Mouse (Mus musculus) liver, embryonic 16.5 days (tissue): ENCODE data around the gene Apoh. TPM values are rescaled to one million over a fixed set of nuclear protein-coding genes. Genes with fewer than 3 reads are reported as not detected.
A peak's percentile ranks its signal among the peaks of the same experiment; 100 is the strongest.

Experiments
- ATAC-seq: fragments of 200-750 bp; cut with Nextera tagmentation; 2 replicates; pipeline ENCODE4 v1.8.0; 2017; ENCODE audit warnings: low read depth, mild to moderate bottlenecking, moderate number of reproducible peaks, moderate library complexity
- H3K27ac ChIP-seq: fragments of 300-500 bp; sonication (generic); 2 replicates; pipeline ENCODE4 v1.5.1; 2014; ENCODE audit warnings: mild to moderate bottlenecking, low read length
- H3K27me3 ChIP-seq: fragments of 300-500 bp; sonication (generic); 2 replicates; pipeline ENCODE4 v1.6.1; 2014; ENCODE audit warnings: low read depth, low read length, mixed read lengths; ENCODE audit not compliant: control insufficient read depth, insufficient read depth
- H3K36me3 ChIP-seq: fragments of 300-500 bp; sonication (generic); 2 replicates; pipeline ENCODE4 v1.6.1; 2014; ENCODE audit warnings: mild to moderate bottlenecking; ENCODE audit not compliant: control insufficient read depth, insufficient read depth
- H3K4me1 ChIP-seq: fragments of 300-500 bp; sonication (generic); 2 replicates; pipeline ENCODE4 v1.6.1; 2014; ENCODE audit warnings: low read depth, low read length, mixed read lengths; ENCODE audit not compliant: control insufficient read depth
- H3K4me2 ChIP-seq: fragments of 300-500 bp; sonication (generic); 2 replicates; pipeline ENCODE4 v1.6.1; 2014; ENCODE audit warnings: low read depth, low read length, mixed read lengths
- H3K4me3 ChIP-seq: fragments of 300-500 bp; sonication (generic); 2 replicates; pipeline ENCODE4 v1.5.1; 2014; ENCODE audit warnings: low read depth, mild to moderate bottlenecking, low read length
- H3K9ac ChIP-seq: fragments of 300-500 bp; sonication (generic); 2 replicates; pipeline ENCODE4 v1.6.1; 2014; ENCODE audit warnings: low read depth, low read length
- H3K9me3 ChIP-seq: fragments of 300-500 bp; sonication (generic); replicated peaks from 2 replicates; pipeline ENCODE4 v1.6.1; 2016; ENCODE audit warnings: low read length; ENCODE audit not compliant: control insufficient read depth
- WGBS: fragments of 180-500 bp; shearing (Covaris S2); extraction: QIAGEN DNeasy Blood & Tissue Kit; methylation state at CpG from one replicate; pipeline ENCODE4 v1.1.7; 2014; ENCODE audit not compliant: insufficient replicate concordance; 5-methylcytosine and 5-hydroxymethylcytosine counted together
- polyA plus RNA-seq: library from polyadenylated mRNA; unstranded; fragments of >200 nt; fragmentation: Nextera tagmentation; extraction: Ambion mirVana; gene quantifications from 2 replicates; pipeline ENCODE4 v1.2.1, GENCODE M21; 2015

Gene Apoh
- polyA plus RNA-seq, 1 experiment from 2014 or later, result 1,131 TPM

DNA sequence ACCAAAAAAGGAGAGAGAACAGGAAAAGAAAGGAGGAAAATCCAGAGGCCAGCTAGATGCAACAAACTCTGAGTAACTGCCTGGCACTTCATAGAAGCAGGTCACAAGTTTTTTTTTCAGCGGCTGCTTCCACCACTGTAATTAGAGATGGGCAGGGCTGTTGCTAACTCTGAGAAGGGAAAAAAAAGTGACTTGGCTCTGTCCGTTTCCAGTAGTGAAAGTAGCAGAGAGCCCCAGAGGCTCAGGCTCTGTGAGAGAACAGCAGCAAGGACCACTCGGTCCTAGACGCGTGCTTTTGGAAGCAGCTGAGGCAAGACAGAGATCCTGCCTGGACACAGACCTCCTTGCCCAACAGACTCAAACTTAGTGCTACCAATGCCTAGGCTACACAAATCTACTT, 6.7 kb upstream of the Apoh start:
- WGBS, result 55% methylated on average over 5 of the region's 5 CpGs
- no peak overlapping the region for H3K27ac ChIP-seq
- no peaks in the 10 kb centered on the region for H3K27me3 ChIP-seq
- no peaks in the 10 kb centered on the region for H3K36me3 ChIP-seq
- no peaks in the 10 kb centered on the region for H3K4me1 ChIP-seq
- H3K9ac ChIP-seq, result no peak overlapping the region
- no peak overlapping the region for H3K4me2 ChIP-seq
- no peak overlapping the region for H3K4me3 ChIP-seq
- no peak for ATAC-seq
- H3K9me3 ChIP-seq, result no peaks in the 10 kb centered on the region

DNA sequence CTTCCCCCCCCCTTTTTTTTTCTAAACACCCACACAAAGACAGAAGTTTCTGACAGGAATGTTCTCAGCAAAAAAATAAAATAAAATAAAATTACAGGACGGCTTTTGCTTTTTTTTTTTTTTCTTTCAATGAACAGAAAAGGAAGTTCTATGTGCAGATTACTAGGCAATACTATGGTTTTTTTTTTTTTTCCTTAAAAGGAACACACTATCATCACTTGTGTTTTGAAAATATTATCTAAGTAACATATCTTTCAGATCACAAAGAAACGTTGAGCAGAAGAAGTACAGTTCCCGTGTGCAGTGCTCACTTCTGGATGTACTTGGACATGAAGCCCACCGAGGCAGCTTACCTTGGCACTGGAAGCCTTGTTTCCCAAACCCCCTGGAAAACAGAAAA, 2.9 kb upstream of the Apoh start:
- Histone ChIP-seq H3K9ac (no peak overlapping the region), H3K4me2 (no peak overlapping the region), H3K27me3 (peaks cover 25% of the 10 kb centered on the region), H3K27ac (no peak overlapping the region), H3K4me1 (no peaks in the 10 kb centered on the region; the same call in 1 of the 2 replicates), H3K36me3 (no peaks in the 10 kb centered on the region), H3K9me3 (no peaks in the 10 kb centered on the region), H3K4me3 (no peak overlapping the region)
- ATAC-seq, result no peak
- 47% methylated on average over 4 of the region's 4 CpGs for WGBS

DNA sequence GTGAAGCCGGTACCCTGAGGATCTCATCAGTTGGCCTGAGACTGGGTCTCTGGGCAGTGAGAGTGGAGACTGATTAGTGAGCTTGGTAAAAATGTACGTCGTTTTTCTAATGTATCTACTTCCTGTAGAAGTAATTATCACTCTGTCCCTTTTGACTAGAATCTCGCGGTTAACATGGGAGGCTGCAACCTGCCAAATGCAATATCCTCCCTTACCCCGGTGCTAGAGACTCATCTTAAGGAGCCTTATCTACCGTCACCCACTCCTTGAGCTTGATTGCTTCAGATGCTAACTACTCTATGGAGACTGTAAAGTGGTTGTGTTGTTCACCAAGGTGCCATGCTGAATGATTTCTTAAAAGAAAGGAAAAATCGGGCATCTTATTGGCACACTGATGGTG, 1.4 kb upstream of the Apoh start:
- WGBS, result 18% methylated on average over 8 of the region's 8 CpGs
- no peak overlapping the region for H3K9ac ChIP-seq

DNA sequence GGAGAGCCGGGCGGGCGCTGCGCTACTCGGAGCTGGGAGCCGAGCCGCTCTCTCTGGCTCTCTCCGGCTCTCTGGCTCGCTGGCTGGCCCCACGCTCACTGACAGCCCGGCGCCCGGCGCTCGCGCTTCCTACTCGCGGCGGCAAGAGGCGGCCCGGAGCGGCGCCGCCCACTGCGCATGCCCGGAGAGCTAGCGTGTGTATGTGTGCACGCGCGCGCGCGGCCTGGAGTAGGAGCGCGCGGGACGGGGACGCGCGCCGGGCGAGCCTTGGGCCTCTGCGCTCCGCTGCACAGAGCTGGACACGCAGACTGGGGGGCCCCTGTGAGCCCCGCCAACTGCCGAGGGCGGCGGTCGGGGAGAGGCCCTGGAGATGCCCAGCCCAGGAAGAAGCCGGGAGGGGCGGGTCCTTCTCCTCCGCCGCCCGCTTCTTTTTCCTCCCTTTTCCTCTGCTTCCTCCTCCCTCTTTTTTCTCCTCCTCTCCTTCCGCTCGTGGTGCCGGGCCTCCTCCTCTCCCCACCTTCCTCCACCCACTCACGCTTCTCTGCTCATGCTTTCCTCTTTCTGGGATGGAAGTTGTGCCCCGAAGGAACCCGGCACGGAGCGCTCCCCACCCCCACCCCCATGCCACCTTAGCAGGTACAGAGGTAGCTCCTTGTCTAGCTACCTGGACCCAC, 772 bp downstream of the Apoh start, which contains the start of gene Prkca:
Prkca (minus strand) TSS at position 140 of the 674 bp plus-strand sequence.
- H3K9ac ChIP-seq, result peak within 1 kb of the TSS; percentile 62
- peak within 1 kb of the TSS; percentile 37; the same call in 1 of the 2 replicates for H3K27ac ChIP-seq
- peak within 1 kb of the TSS; percentile 70 for H3K4me3 ChIP-seq
- no peaks in the 10 kb centered on the region for H3K36me3 ChIP-seq
- peak; percentile 94 for ATAC-seq
- no peaks in the 10 kb centered on the region; the same call in 1 of the 2 replicates for H3K4me1 ChIP-seq
- peak within 1 kb of the TSS; percentile 81 for H3K4me2 ChIP-seq
- peaks cover 25% of the 10 kb centered on the region for H3K27me3 ChIP-seq
- under 1% methylated on average over 61 of the region's 63 CpGs for WGBS
- H3K9me3 ChIP-seq, result no peaks in the 10 kb centered on the region

More for the DNA sequence above, 1.4 kb upstream of the Apoh start:
- H3K27ac ChIP-seq, result no peak overlapping the region
- no peaks in the 10 kb centered on the region for H3K36me3 ChIP-seq
- no peaks in the 10 kb centered on the region for H3K9me3 ChIP-seq
- no peak for ATAC-seq
- H3K27me3 ChIP-seq, result peaks cover 25% of the 10 kb centered on the region
- no peak overlapping the region; the same call in 1 of the 2 replicates for H3K4me2 ChIP-seq
- no peaks in the 10 kb centered on the region; the same call in 1 of the 2 replicates for H3K4me1 ChIP-seq
- no peak overlapping the region for H3K4me3 ChIP-seq

DNA sequence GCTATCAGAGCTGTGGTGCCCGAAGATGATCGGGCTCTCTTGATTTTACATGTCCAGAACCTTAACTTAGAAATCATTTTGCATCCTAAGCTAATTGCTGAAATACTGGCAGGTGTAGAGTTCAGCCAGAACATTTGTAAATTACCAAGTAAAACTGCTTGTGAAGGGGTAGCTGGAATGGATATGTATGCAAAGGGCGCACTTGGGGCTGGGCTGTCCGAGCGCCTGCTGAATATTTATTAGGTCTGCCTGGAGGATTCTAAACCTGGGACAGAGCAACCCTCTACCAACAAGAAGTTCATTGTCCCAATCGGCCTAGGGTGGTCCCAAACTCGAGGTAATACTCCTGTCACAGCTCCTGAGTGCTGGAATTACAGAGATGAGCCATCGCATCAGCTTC, 1.6 kb downstream of the Apoh start:
- Histone ChIP-seq H3K27ac (no peak overlapping the region), H3K4me2 (peak overlapping the region; percentile 81), H3K4me1 (no peaks in the 10 kb centered on the region; the same call in 1 of the 2 replicates), H3K27me3 (peaks cover 25% of the 10 kb centered on the region), H3K9ac (no peak overlapping the region), H3K9me3 (no peaks in the 10 kb centered on the region), H3K4me3 (no peak overlapping the region), H3K36me3 (no peaks in the 10 kb centered on the region)
- no peak for ATAC-seq
- WGBS, result 68% methylated on average over 8 of the region's 8 CpGs

DNA sequence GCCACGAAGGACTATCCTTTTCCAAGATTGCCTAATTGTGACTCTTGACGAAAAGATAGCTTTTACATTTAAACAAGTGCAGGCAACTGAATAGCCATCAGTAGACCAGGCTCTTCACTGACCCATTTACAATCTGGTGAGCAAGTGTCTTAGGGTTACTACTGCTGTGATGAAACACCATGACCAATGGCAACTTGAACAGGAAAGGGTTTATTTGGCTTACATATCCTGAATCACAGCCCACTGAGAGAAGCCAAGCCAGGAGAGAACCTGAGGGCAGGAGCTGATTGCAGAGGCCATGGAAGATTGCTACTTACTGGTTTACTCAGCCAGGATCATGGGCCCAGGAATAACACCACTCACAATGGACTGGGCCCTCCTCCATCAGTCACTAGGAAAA, 2.2 kb downstream of the Apoh start:
- H3K27me3 ChIP-seq, result peaks cover 25% of the 10 kb centered on the region
- H3K9ac ChIP-seq, result no peak overlapping the region
- H3K4me1 ChIP-seq, result no peaks in the 10 kb centered on the region; the same call in 1 of the 2 replicates
- ATAC-seq, result no peak
- no peaks in the 10 kb centered on the region for H3K9me3 ChIP-seq
- no peak overlapping the region for H3K27ac ChIP-seq
- H3K4me2 ChIP-seq, result no peak overlapping the region
- WGBS, result 72% methylated on average over 2 of the region's 2 CpGs
- no peak overlapping the region for H3K4me3 ChIP-seq
- H3K36me3 ChIP-seq, result no peaks in the 10 kb centered on the region

DNA sequence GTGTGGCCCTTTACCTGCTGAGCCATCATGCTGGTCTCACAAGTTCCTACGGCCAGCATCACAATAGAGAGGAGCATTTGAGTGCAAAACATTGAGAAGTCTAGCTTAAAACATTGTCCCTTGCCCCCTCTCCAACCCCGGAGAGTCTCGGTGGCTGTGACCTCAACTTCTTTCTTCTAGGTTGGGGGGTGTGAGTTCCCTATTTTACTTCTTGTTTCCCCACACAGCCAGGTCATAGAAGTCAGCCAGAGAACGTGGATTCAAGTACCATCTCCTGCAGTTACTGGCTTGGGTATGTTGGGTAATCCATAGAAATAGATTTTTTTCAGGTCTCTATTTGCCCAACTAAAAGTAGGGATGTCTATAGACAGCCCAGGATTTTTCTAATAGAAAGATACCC, 7.6 kb downstream of the Apoh start:
- no peak overlapping the region for H3K27ac ChIP-seq
- no peaks in the 10 kb centered on the region for H3K27me3 ChIP-seq
- no peak overlapping the region for H3K4me3 ChIP-seq
- no peak for ATAC-seq
- H3K9me3 ChIP-seq, result no peaks in the 10 kb centered on the region
- H3K4me2 ChIP-seq, result no peak overlapping the region
- no peak overlapping the region for H3K9ac ChIP-seq
- H3K4me1 ChIP-seq, result no peaks in the 10 kb centered on the region
- 21% methylated on average over 4 of the region's 4 CpGs for WGBS
- no peaks in the 10 kb centered on the region for H3K36me3 ChIP-seq

DNA sequence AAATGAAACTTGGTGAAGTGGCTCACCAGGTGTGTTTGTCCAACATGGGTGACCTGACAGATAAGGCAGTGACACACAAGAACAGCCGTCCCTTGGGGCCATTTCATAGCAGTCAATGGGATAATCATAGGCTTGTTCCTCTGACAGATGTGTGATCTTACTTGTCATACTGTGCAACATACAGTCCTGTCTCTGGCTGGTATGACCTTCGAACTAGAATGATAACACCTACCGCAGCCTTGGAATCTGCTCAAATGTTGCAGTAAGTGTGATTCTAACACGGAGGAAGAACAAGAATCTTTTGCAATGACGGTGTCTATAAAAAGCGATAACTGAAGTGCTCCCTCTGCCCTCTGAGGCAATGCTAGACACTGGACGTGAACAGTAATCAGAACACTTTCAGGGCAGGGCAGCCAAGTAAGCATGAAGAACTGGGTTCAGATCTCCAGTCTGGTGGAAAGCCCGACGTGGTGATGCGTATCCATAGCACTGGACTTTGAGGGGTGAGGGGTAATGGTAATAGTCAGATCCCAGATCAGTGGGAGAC, 9.8 kb downstream of the Apoh start:
- Histone ChIP-seq H3K9me3 (no peaks in the 10 kb centered on the region), H3K9ac (no peak overlapping the region), H3K36me3 (no peaks in the 10 kb centered on the region), H3K4me3 (no peak overlapping the region), H3K4me2 (no peak overlapping the region), H3K27ac (no peak overlapping the region), H3K4me1 (no peaks in the 10 kb centered on the region), H3K27me3 (no peaks in the 10 kb centered on the region)
- WGBS, result 71% methylated on average over 10 of the region's 10 CpGs
- ATAC-seq, result no peak

DNA sequence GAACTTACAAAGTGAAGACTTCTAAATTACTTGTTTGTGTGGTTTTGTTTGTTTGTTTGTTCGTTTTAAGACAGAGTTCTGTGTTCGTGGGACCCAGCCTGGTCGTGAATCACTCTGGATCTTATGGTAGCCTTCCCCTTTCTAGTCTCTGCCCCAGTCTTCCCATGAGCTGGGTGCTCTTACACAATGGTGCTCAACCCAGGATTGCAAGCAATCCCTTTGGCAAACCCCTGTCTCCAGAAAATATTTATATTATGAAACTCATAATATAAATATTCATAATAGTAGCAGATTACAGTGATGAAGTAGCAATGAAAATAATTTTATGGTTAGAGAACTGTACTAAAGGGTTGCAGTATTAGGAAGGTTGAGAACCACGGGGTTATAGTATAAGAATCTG, 12.9 kb downstream of the Apoh start:
- Histone ChIP-seq H3K9ac (no peak overlapping the region), H3K4me2 (no peak overlapping the region), H3K27me3 (no peaks in the 10 kb centered on the region), H3K4me1 (no peaks in the 10 kb centered on the region; the same call in 1 of the 2 replicates), H3K9me3 (no peaks in the 10 kb centered on the region), H3K4me3 (no peak overlapping the region), H3K36me3 (no peaks in the 10 kb centered on the region), H3K27ac (no peak overlapping the region)
- ATAC-seq, result no peak
- WGBS, result 52% methylated on average over 4 of the region's 4 CpGs
